Mouse (Mus musculus) E14TG2a.4 (cell line): ENCODE measurements around the gene Pym1.
"Not testable (repeated sequence)": the region's sequence is repeated elsewhere in the genome, so short reads cannot be mapped to it uniquely, and the experiment has no call there.

Source experiments
- H3K27me3 ChIP-seq: 2 replicates; pipeline ENCODE4 v1.6.1; 2014; ENCODE audit warnings: low read length, control low read depth; ENCODE audit not compliant: insufficient read depth
- H3K36me3 ChIP-seq: 2 replicates; pipeline ENCODE4 v1.6.1; 2014; ENCODE audit warnings: low read length, control low read depth; ENCODE audit not compliant: insufficient read depth
- H3K4me1 ChIP-seq: replicated peaks from 2 replicates; pipeline ENCODE4 v1.6.1; 2014; ENCODE audit warnings: low read depth, low read length, control low read depth
- H3K4me3 ChIP-seq: replicated peaks from 2 replicates; pipeline ENCODE4 v1.5.1; 2014; ENCODE audit warnings: mild to moderate bottlenecking, low read length
- H3K9me3 ChIP-seq: 2 replicates; pipeline ENCODE4 v1.6.1; 2014; ENCODE audit warnings: low read length, control low read depth
- CTCF ChIP-seq: conservative IDR thresholded peaks from 2 replicates; pipeline ENCODE4 v1.5.1; 2014; ENCODE audit warnings: low read length
- NANOG ChIP-seq: IDR thresholded peaks from 2 replicates; pipeline ENCODE4 v1.6.1; 2014; ENCODE audit warnings: borderline replicate concordance, low read length, mixed read lengths
- POU5F1 ChIP-seq: IDR thresholded peaks from 2 replicates; pipeline ENCODE4 v1.6.1; 2014; ENCODE audit warnings: low read length, borderline replicate concordance

The Pym1 gene

DNA sequence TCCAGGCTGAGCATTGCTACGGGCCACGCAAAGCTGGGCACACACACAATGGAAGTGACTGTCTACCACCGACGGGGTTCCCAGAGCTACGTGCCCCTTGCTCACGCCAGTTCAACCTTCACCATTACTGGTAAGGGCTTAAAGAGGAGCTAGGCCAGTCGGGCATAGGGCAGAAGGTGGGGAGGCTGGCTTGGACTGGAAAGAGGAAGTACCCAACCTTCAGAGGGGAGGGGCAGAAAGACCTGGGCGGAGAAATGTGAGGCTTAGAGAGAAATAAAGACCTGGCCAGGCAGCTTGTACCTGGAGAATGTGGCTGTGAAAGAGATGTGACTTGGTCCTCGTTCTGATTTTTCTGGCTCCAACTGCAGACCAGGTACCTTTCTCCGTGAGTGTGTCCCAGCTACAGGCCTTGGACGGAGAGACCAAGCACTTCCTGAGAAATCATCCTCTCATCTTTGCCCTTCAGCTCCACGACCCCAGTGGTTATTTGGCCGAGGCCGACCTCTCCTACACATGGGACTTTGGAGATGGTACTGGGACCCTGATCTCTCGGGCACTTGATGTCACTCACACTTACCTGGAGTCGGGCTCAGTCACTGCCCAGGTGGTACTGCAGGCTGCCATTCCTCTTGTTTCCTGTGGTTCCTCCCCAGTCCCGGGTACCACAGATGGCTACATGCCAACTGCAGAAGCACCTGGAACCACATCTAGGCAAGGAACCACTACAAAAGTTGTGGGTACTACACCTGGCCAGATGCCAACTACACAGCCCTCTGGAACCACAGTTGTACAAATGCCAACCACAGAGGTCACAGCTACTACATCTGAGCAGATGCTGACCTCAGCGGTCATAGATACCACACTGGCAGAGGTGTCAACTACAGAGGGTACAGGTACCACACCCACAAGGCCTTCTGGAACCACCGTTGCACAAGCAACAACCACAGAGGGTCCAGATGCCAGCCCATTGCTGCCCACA is 31.8 kb upstream of the Pym1 start:
- peaks cover 60% of the 10 kb centered on the region for H3K4me1 ChIP-seq
- H3K36me3 ChIP-seq: peaks cover 37% of the 10 kb centered on the region
- H3K27me3 ChIP-seq: no peaks in the 10 kb centered on the region
- H3K9me3 ChIP-seq: no peaks in the 10 kb centered on the region
- peak overlapping the region; percentile 37 for H3K4me3 ChIP-seq
- TF ChIP-seq POU5F1: no peak

DNA sequence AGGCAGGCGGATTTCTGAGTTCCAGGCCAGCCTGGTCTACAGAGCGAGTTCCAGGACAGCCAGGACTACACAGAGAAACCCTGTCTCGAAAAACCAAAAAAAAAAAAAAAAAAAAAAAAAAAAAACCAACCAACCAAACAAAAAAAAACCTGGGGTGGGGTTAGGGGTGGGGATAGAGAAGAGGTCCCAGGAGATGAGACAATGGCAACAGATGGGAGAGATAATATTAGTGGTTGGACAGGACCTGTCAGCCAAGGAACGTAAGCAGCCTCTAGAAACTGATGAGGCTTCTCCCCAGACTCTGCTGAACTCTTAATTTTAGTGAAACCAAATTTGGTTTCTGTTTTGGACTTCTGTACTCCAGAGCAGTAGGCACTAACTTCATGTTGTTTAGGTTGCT is 22.2 kb upstream of the Pym1 start:
- not testable (repeated sequence) for H3K27me3 ChIP-seq, H3K9me3 ChIP-seq, H3K4me3 ChIP-seq
- H3K4me1 ChIP-seq: peaks cover 15% of the 10 kb centered on the region
- H3K36me3 ChIP-seq: peaks cover 66% of the 10 kb centered on the region

DNA sequence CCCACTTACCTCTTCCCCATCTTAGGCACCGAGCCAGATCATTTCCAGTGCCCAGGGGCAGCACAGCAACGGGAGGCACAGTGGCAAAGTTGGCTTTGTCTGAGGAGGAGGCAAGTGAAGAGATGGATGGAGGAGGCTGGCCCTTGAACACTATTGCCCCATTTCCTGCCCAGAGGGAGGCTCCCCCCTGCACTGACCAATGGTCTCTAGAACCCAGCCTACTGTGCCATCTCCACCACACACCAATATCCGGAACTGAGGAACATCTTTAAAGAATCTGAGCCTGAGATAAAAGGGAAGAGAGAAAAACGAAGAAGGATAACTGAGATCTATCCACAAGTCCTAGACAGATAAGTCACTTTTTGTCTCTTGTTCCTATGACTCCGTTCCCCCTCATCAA is 19.6 kb upstream of the Pym1 start:
- Histone ChIP-seq H3K27me3 (no peaks in the 10 kb centered on the region), H3K9me3 (no peaks in the 10 kb centered on the region), H3K4me3 (no peak overlapping the region), H3K4me1 (peaks cover 10% of the 10 kb centered on the region), H3K36me3 (peaks cover 71% of the 10 kb centered on the region)
- no peak for TF ChIP-seq NANOG
- TF ChIP-seq CTCF: no peak
- no peak for TF ChIP-seq POU5F1

DNA sequence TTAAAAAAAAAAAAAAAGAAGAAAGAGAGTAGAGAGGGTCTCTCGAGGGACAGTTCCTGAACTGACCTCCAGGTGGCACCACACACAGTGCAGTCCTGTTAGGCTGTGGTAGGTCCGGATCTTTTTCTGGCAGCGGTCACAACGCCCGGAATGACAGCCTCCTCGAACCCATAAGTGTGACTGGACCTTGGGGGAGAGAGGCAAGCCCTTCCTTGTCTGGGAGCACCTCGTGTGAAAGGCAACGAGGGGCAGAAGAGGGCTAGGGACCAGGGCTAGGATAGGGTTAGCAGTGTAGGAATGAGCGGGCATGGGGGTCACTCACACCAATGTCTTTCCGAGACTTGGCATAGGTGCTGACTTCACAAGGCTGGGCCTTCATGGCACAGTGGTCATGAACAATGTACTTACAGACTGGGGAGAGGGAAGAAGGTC is 16.7 kb upstream of the Pym1 start:
- H3K36me3 ChIP-seq: peaks cover 90% of the 10 kb centered on the region
- peaks cover 11% of the 10 kb centered on the region for H3K4me1 ChIP-seq
- no peak overlapping the region for H3K4me3 ChIP-seq
- H3K9me3 ChIP-seq: no peaks in the 10 kb centered on the region
- H3K27me3 ChIP-seq: no peaks in the 10 kb centered on the region
- TF ChIP-seq POU5F1 (no peak), CTCF (peak; percentile 96)

DNA sequence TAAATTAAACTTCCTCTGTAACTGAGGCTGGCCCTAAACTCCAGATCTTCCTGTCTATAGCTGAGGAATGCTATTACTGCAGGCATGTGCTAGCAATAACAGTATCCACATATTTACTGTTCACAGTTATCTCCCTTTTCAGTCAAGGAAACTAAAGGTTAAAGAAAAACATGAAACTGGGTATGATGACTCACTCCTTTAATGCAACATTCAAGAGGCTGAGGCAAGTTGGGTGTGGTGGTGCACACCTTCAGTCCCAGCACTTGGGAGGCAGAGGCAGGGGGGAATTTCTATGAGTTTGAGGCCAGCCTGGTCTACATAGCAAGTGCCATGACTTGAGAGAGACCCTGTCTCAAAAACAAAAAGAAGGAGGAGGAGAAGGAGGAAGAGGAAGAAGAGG is 15.7 kb upstream of the Pym1 start:
- Histone ChIP-seq H3K27me3 (no peaks in the 10 kb centered on the region), H3K4me1 (peaks cover 20% of the 10 kb centered on the region), H3K9me3 (no peaks in the 10 kb centered on the region), H3K36me3 (peaks cover 89% of the 10 kb centered on the region), H3K4me3 (no peak overlapping the region)
- no peak for TF ChIP-seq NANOG
- TF ChIP-seq POU5F1: no peak
- TF ChIP-seq CTCF: no peak

DNA sequence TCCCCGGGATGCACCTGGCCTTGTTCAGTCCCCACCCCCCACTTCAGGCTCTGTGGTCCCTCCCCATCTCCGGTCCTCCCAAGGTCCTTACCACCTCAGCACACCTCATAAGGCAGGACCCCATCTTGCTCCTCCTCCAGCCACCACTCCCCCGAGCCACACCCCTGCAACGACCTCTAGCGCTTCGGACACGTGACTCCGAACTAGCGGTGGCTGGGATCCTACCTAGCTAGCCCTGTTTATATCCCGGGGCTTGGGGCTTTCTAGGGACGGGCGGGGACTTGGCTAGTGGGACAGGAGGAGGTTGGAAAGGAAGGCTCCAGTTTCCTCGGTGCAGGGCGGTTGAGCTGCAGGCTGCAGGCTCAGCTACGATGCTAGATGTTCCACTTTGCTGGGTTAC is 10.3 kb upstream of the Pym1 start:
- peak overlapping the region; percentile 62 for H3K4me3 ChIP-seq
- H3K4me1 ChIP-seq: peaks cover 63% of the 10 kb centered on the region
- H3K9me3 ChIP-seq: no peaks in the 10 kb centered on the region
- H3K36me3 ChIP-seq: peaks cover 38% of the 10 kb centered on the region
- TF ChIP-seq CTCF (no peak), NANOG (no peak), POU5F1 (no peak)
- no peaks in the 10 kb centered on the region for H3K27me3 ChIP-seq

DNA sequence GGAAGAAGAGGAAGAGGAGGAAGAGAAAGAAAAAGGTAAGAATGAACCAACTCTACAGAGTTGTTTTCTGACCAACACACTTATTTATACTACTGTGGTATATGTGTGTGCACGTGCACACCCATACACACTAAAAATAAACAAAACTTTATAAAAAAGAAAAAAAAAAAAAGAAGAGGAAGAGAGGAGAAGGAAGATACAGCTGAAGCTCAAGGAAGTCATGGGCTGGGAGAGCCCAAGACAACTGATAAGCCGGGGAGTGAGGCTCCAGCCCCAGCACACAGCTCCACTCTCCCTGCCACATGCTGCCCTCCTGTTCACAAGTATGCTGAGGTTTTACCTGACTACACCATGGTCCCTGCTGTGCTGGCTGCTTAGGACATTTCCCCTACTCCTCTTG is 7.4 kb upstream of the Pym1 start:
- no peak overlapping the region for H3K4me3 ChIP-seq
- H3K36me3 ChIP-seq: peaks cover 14% of the 10 kb centered on the region
- H3K9me3 ChIP-seq: no peaks in the 10 kb centered on the region
- H3K4me1 ChIP-seq: peaks cover 89% of the 10 kb centered on the region
- peaks cover 5% of the 10 kb centered on the region for H3K27me3 ChIP-seq
- no peak for TF ChIP-seq POU5F1
- no peak for TF ChIP-seq CTCF
- TF ChIP-seq NANOG: no peak

DNA sequence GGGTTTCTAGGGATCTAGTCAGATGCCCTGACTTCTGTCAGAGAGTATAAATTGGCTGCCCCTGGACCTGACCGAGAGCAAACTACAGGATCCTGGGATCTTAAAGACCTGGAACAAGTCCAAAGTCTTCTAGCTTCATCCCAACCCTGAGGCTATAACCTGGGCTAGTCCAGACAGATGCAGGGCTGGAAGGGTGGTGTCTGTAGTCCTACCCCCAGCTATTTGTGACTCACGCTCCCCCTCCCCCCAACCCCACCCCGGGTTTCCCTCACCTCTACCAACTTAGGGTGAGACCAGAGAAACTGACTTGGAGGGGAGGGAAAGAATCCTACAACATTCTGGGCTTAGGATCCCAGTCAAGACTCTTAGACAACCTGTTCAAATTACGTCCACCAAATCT is 5.1 kb upstream of the Pym1 start:
- H3K4me1 ChIP-seq: peaks cover 91% of the 10 kb centered on the region
- no peaks in the 10 kb centered on the region for H3K9me3 ChIP-seq
- no peaks in the 10 kb centered on the region for H3K36me3 ChIP-seq
- H3K27me3 ChIP-seq: peaks cover 5% of the 10 kb centered on the region
- peak overlapping the region; percentile 88 for H3K4me3 ChIP-seq
- TF ChIP-seq CTCF (no peak), POU5F1 (no peak), NANOG (no peak)

DNA sequence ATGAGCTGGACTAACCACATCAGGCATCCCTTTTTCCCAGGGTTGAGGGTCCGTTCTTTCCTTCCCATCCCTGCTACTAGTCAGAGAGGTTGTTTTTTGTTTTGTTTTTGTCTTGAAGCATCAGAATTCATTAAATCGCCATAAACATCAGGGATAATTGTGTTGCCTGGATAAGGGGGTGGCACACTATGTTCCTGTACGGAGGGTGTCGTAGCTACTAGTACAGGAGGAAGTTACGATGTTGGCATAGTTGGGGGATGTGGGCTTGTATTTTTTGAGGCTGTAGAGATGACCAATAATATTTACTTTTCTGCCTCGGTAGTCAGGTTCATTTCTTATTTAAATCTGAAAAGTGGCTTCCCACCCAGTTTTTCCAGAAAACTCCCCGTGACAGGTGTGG is 4.5 kb upstream of the Pym1 start:
- TF ChIP-seq POU5F1: no peak
- TF ChIP-seq CTCF: no peak
- TF ChIP-seq NANOG: no peak
- peak overlapping the region; percentile 88 for H3K4me3 ChIP-seq
- no peaks in the 10 kb centered on the region for H3K9me3 ChIP-seq
- peaks cover 5% of the 10 kb centered on the region for H3K27me3 ChIP-seq
- H3K4me1 ChIP-seq: peaks cover 85% of the 10 kb centered on the region
- H3K36me3 ChIP-seq: no peaks in the 10 kb centered on the region
